Mouse (Mus musculus): Measurements from ENCODE around the gene Scn10a. TPM values are rescaled to one million over a fixed set of nuclear protein-coding genes. Genes with fewer than 3 reads are reported as not detected.

Scn10a gene
- polyA plus RNA-seq, 2 experiments: 0.06 to 0.08 TPM

- Histone ChIP-seq H3K27ac (no peak overlapping the region), H3K4me1 (replicated peaks; ENCODE audit: control insufficient read depth in 2 of 2, insufficient read depth in 2 of 2, low read length in 1 of 2) (no peaks in the 10 kb centered on the region), H3K27me3 (ENCODE audit: control insufficient read depth, insufficient read depth, low read length) (no peaks in the 10 kb centered on the region), H3K9ac (replicated peaks) (no peak overlapping the region), H3K4me2 (ENCODE audit: low read depth) (no peak overlapping the region), H3K9me3 (ENCODE audit: control insufficient read depth, low read length) (no peaks in the 10 kb centered on the region), H3K36me3 (replicated peaks; ENCODE audit: control insufficient read depth, insufficient read depth, low read depth) (no peaks in the 10 kb centered on the region), H3K4me3 (ENCODE audit: insufficient read depth in 1 of 2, low read depth in 2 of 2, low read length in 2 of 2) (no peak overlapping the region)
- TF ChIP-seq CTCF (IDR thresholded peaks at IDR 0.05; ENCODE audit: low read depth) (no peak), EP300 (IDR thresholded peaks at IDR 0.05; ENCODE audit: low read depth) (no peak)
- ATAC-seq (ENCODE audit: insufficient read depth) (no peak), DNase-seq (ENCODE audit: low read depth in 3 of 3, low spot score in 3 of 3) (no peak)
- WGBS (ENCODE audit: insufficient replicate concordance): 56% methylated on average over 8 of the region's 8 CpGs
Observed at GRCm38 (mm10) chr9:119687893-119688292, 31.2 kb downstream of the Scn10a start.

GRCm38 (mm10) chr9:119686187-119686586 lies 32.9 kb downstream of the Scn10a start:
- no peak for DNase-seq (ENCODE audit: low read depth in 3 of 3, low spot score in 3 of 3)
- WGBS (ENCODE audit: insufficient replicate concordance): 82% methylated on average over 8 of the region's 8 CpGs
- peak; percentile 74 for TF ChIP-seq CTCF (IDR thresholded peaks at IDR 0.05; ENCODE audit: low read depth)
- TF ChIP-seq EP300 (IDR thresholded peaks at IDR 0.05; ENCODE audit: low read depth): no peak
- H3K27me3 ChIP-seq (ENCODE audit: control insufficient read depth, insufficient read depth, low read length): no peaks in the 10 kb centered on the region
- H3K9ac ChIP-seq (replicated peaks): no peak overlapping the region
- no peak overlapping the region for H3K4me3 ChIP-seq (ENCODE audit: insufficient read depth in 1 of 2, low read depth in 2 of 2, low read length in 2 of 2)
- no peak for ATAC-seq (ENCODE audit: insufficient read depth)
- H3K9me3 ChIP-seq (ENCODE audit: control insufficient read depth, low read length): no peaks in the 10 kb centered on the region
- H3K4me1 ChIP-seq (replicated peaks; ENCODE audit: control insufficient read depth in 2 of 2, insufficient read depth in 2 of 2, low read length in 1 of 2): no peaks in the 10 kb centered on the region
- H3K36me3 ChIP-seq (replicated peaks; ENCODE audit: control insufficient read depth, insufficient read depth, low read depth): no peaks in the 10 kb centered on the region
- no peak overlapping the region for H3K4me2 ChIP-seq (ENCODE audit: low read depth)
- no peak overlapping the region for H3K27ac ChIP-seq

GRCm38 (mm10) chr9:119680896-119681295 lies 38.2 kb downstream of the Scn10a start:
- 46% methylated on average over 3 of the region's 3 CpGs for WGBS (ENCODE audit: insufficient replicate concordance)

GRCm38 (mm10) chr9:119664109-119664508 lies 55.0 kb downstream of the Scn10a start:
- TF ChIP-seq CTCF (IDR thresholded peaks at IDR 0.05; ENCODE audit: low read depth) (no peak), EP300 (IDR thresholded peaks at IDR 0.05; ENCODE audit: low read depth) (no peak)
- ATAC-seq (ENCODE audit: insufficient read depth) (no peak), DNase-seq (ENCODE audit: low read depth in 3 of 3, low spot score in 3 of 3) (no peak)
- Histone ChIP-seq H3K4me1 (replicated peaks; ENCODE audit: control insufficient read depth in 2 of 2, insufficient read depth in 2 of 2, low read length in 1 of 2) (no peaks in the 10 kb centered on the region), H3K4me2 (ENCODE audit: low read depth) (no peak overlapping the region), H3K36me3 (replicated peaks; ENCODE audit: control insufficient read depth, insufficient read depth, low read depth) (no peaks in the 10 kb centered on the region), H3K27ac (no peak overlapping the region), H3K9ac (replicated peaks) (no peak overlapping the region), H3K9me3 (ENCODE audit: control insufficient read depth, low read length) (no peaks in the 10 kb centered on the region), H3K27me3 (ENCODE audit: control insufficient read depth, insufficient read depth, low read length) (no peaks in the 10 kb centered on the region), H3K4me3 (ENCODE audit: insufficient read depth in 1 of 2, low read depth in 2 of 2, low read length in 2 of 2) (no peak overlapping the region)
- 33% methylated on average over 1 of the region's 1 CpGs for WGBS (ENCODE audit: insufficient replicate concordance)

More at GRCm38 (mm10) chr9:119680896-119681295, 38.2 kb downstream of the Scn10a start:
- no peaks in the 10 kb centered on the region for H3K4me1 ChIP-seq (replicated peaks; ENCODE audit: control insufficient read depth in 2 of 2, insufficient read depth in 2 of 2, low read length in 1 of 2)
- H3K27me3 ChIP-seq (ENCODE audit: control insufficient read depth, insufficient read depth, low read length): no peaks in the 10 kb centered on the region
- H3K9ac ChIP-seq (replicated peaks): no peak overlapping the region
- ATAC-seq (ENCODE audit: insufficient read depth) (no peak), DNase-seq (ENCODE audit: low read depth in 3 of 3, low spot score in 3 of 3) (no peak)
- no peaks in the 10 kb centered on the region for H3K36me3 ChIP-seq (replicated peaks; ENCODE audit: control insufficient read depth, insufficient read depth, low read depth)
- TF ChIP-seq EP300 (IDR thresholded peaks at IDR 0.05; ENCODE audit: low read depth) (no peak), CTCF (IDR thresholded peaks at IDR 0.05; ENCODE audit: low read depth) (no peak)
- H3K4me3 ChIP-seq (ENCODE audit: insufficient read depth in 1 of 2, low read depth in 2 of 2, low read length in 2 of 2): no peak overlapping the region
- H3K9me3 ChIP-seq (ENCODE audit: control insufficient read depth, low read length): no peaks in the 10 kb centered on the region
- H3K4me2 ChIP-seq (ENCODE audit: low read depth): no peak overlapping the region
- no peak overlapping the region for H3K27ac ChIP-seq

- no peaks in the 10 kb centered on the region for H3K9me3 ChIP-seq (ENCODE audit: control insufficient read depth, low read length)
- H3K4me1 ChIP-seq (replicated peaks; ENCODE audit: control insufficient read depth in 2 of 2, insufficient read depth in 2 of 2, low read length in 1 of 2): no peaks in the 10 kb centered on the region
- H3K4me3 ChIP-seq (ENCODE audit: insufficient read depth in 1 of 2, low read depth in 2 of 2, low read length in 2 of 2): no peak overlapping the region
- no peak overlapping the region for H3K27ac ChIP-seq
- no peak for TF ChIP-seq CTCF (IDR thresholded peaks at IDR 0.05; ENCODE audit: low read depth)
- TF ChIP-seq EP300 (IDR thresholded peaks at IDR 0.05; ENCODE audit: low read depth): no peak
- ATAC-seq (ENCODE audit: insufficient read depth) (no peak), DNase-seq (ENCODE audit: low read depth in 3 of 3, low spot score in 3 of 3) (no peak)
- no peaks in the 10 kb centered on the region for H3K36me3 ChIP-seq (replicated peaks; ENCODE audit: control insufficient read depth, insufficient read depth, low read depth)
- no peak overlapping the region for H3K4me2 ChIP-seq (ENCODE audit: low read depth)
- 47% methylated on average over 6 of the region's 6 CpGs for WGBS (ENCODE audit: insufficient replicate concordance)
- no peaks in the 10 kb centered on the region for H3K27me3 ChIP-seq (ENCODE audit: control insufficient read depth, insufficient read depth, low read length)
- no peak overlapping the region for H3K9ac ChIP-seq (replicated peaks)
Observed at GRCm38 (mm10) chr9:119656111-119656510, 63.0 kb downstream of the Scn10a start.

Data from liver, embryonic 14.5 days (tissue).